ENCODE assay signal across 18 mouse cellular contexts in genomic region chr12:107230097-107230496, GRCm38 (mm10).
DNase-seq lines count a peak whose midpoint lies in the region; TF ChIP-seq lines count a peak whose summit lies in the region.
"Had no signal": no experiment of that assay in that cellular context is flagged by ENCODE, and none has a peak within 500 bp of the region (broad histone marks: within the 10 kb centered on the region; RNA-seq: fewer than 3 reads in every experiment).

No protein-coding gene starts in this region.

- no peak for TF ChIP-seq CTCF in cerebellum, adult 2 months (IDR thresholded peaks at IDR 0.05; ENCODE audit: borderline replicate concordance, insufficient read depth, low read depth, low read length)

- no peak overlapping the region for H3K27ac ChIP-seq in cerebellum, adult 2 months (ENCODE audit: insufficient read depth, low read length)
- H3K27ac ChIP-seq: embryonic facial prominence, embryonic 13.5 days; forebrain, embryonic 12.5 days; heart, adult 2 months; heart, embryonic 15.5 days; hindbrain, embryonic 10.5 days; hindbrain, embryonic 14.5 days; intestine, embryonic 15.5 days had no signal

- WGBS in cerebellum, adult 2 months: 34% methylated on average over 3 of the region's 3 CpGs

- no peaks in the 10 kb centered on the region for H3K27me3 ChIP-seq in cerebellum, adult 2 months (ENCODE audit: control insufficient read depth, insufficient read depth, low read length)
- H3K27me3 ChIP-seq: embryonic facial prominence, embryonic 13.5 days; forebrain, embryonic 12.5 days; heart, embryonic 15.5 days; intestine, embryonic 15.5 days had no signal

- DNase-seq in left cerebral cortex, postnatal 4 days: peak; percentile 37
- no peak for DNase-seq in left cerebral cortex, postnatal 10 days (ENCODE audit: extremely low spot score in 1 of 2, low spot score in 2 of 2)
- peak; percentile 48 to 64 for DNase-seq in cerebellum, adult 2 months
- DNase-seq in cerebellum, adult 9-10 months: peak; percentile 4
- DNase-seq in cerebellum, postnatal 25 days: peak; percentile 66 to 84
- no peak for DNase-seq in layer of hippocampus, adult 18-20 months (ENCODE audit: low spot score in 2 of 2)
- DNase-seq in B cell, adult 2 months: no peak
- DNase-seq: adrenal gland, postnatal 10 days; gastrocnemius, postnatal 10 days; heart, adult 2 months; heart, postnatal 14 days; kidney, adult 18-20 months had no signal

- TF ChIP-seq POLR2A in cerebellum, adult 2 months (IDR thresholded peaks at IDR 0.05; ENCODE audit: borderline replicate concordance, insufficient read depth, low read length): no peak

- no peak overlapping the region for H3K4me3 ChIP-seq in cerebellum, adult 2 months (replicated peaks; ENCODE audit: insufficient read depth, low read depth, low read length)
- H3K4me3 ChIP-seq: embryonic facial prominence, embryonic 13.5 days; forebrain, embryonic 12.5 days; heart, adult 2 months; heart, embryonic 15.5 days; hindbrain, embryonic 10.5 days; intestine, embryonic 15.5 days had no signal

- intact Hi-C loops in left cerebral cortex, postnatal 4 days (cut with DNase I): no loop called here
- intact Hi-C loops in left cerebral cortex, postnatal 10 days (cut with DNase I): no loop called here

- no peaks in the 10 kb centered on the region for H3K4me1 ChIP-seq in cerebellum, adult 2 months (ENCODE audit: control insufficient read depth, insufficient read depth, low read length)
- H3K4me1 ChIP-seq: forebrain, embryonic 12.5 days; heart, embryonic 15.5 days; hindbrain, embryonic 10.5 days; intestine, embryonic 15.5 days had no signal

Comparison
In these comparisons a context has a peak if more than half of its experiments do, and no peak if none do; other contexts are left out.
1. DNase-seq: peak in left cerebral cortex, postnatal 4 days (single experiment), cerebellum, adult 2 months (2 of 2), cerebellum, adult 9-10 months (single experiment) and cerebellum, postnatal 25 days (2 of 2); none in left cerebral cortex, postnatal 10 days (0 of 2), layer of hippocampus, adult 18-20 months (0 of 2) and B cell, adult 2 months (0 of 2).